Mouse (Mus musculus): ENCODE data around the gene Specc1. TPM values are rescaled to one million over a fixed set of nuclear protein-coding genes. Genes with fewer than 3 reads are reported as not detected.

Specc1 gene
- polyA plus RNA-seq, 2 experiments from 2014 or later, result 2.6 to 3.4 TPM

- ATAC-seq, result no peak
These were observed 94.1 kb downstream of the Specc1 start for GRCm38 (mm10) chr11:62050356-62051330.

DNA sequence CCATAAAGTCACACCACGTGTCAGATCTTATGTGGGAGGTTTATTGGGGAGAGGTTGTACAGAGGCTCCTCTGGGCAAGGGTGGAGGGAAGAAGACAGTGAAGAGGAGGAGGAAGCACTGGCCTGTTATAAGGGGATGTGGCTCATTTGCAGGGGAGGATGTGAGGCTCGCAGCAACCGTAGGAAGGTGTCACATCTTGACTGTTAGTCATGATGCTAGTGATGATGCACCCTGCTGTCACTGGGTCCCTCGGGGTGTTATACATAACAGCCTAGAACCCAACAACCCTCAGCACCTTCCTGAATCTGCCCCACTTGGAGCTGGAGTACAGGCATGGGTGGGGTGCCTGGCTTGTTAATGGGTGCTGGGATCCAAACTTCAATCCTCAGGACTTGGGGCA is 94.9 kb downstream of the Specc1 start:
- no peak for ATAC-seq

GRCm38 (mm10) chr11:62053928-62054327 is 97.4 kb downstream of the Specc1 start:
- no peak for ATAC-seq

DNA sequence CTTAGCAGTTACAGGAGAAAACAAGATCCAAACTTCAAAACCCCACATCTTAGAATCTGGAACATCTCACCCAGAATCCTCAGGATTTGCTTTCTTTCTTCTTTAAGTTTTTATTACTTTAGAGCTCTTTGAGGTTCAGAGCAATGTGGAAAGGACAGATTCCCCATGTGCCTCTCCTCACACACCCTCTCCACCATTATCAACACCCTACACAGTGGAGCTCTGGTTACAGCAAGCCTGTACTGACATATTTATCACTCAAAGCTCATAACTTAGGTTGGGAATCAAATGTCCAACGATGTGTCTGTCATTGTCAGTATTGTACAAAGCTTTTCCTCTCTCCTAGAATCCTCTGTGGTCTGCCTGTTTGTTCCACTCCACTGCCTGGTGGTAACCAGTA is 108.0 kb downstream of the Specc1 start:
- ATAC-seq, result no peak

DNA sequence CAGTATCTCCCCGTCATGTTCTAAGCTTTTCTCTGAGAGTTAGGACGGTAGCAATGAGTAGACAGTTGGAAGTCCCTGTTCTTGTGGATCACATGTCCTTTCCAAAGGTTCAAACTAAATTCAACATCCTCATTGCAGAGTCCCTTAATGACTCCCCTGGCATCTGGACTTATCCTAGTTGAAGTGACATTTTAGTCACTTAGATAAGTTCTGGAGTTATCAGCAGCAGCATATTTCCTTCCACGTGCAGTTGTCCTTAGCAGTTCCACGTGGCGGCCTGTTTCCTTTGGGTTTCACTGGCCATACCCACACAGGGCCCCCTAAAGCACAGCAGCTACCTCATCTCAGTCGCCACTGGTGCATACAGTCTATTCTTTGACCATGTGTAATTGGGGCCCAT is 109.1 kb downstream of the Specc1 start:
- no peak for ATAC-seq

DNA sequence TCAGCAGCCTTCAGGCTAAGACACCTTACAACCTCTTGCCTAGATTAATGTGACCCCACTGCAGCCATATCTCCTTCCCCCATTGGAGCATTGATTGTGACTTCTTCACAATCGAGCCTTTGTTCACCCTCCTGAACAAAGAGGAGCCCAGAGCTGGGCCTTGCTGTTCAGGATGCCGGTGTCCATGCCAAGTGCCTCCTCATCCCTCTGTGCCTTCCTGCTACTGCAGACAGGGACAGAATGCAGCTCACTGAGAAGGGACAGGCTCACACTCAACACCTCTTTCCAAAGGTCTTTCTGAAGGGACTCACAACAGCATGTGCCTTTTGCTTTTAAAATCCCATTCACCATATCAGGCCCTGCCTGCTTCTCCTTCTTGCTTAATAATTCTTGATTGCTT is 113.0 kb downstream of the Specc1 start:
- ATAC-seq, result no peak

- ATAC-seq, result no peak
These were observed 113.6 kb downstream of the Specc1 start for GRCm38 (mm10) chr11:62070206-62070605.

DNA sequence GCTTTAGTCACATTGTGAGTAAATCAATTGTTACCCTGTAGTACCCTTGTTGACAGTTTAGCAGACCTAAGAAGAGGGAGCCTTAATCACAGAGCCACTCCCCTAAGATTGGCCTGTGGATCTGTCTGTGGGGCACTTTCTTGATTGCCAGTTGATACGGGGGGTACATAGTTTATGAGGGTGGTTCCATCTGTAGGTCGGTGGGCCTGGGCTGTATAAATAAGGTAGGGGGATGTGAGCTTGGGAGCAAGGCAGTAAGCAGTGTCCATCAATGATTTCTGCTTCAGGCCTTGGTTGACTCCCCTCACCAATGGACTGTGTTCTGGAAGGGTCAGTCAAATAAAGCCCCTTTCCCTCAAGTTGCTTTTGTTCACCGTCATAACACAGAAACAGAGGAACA is 115.8 kb downstream of the Specc1 start:
- no peak for ATAC-seq

- ATAC-seq, result no peak
These were observed 117.1 kb downstream of the Specc1 start for GRCm38 (mm10) chr11:62073575-62074140.

DNA sequence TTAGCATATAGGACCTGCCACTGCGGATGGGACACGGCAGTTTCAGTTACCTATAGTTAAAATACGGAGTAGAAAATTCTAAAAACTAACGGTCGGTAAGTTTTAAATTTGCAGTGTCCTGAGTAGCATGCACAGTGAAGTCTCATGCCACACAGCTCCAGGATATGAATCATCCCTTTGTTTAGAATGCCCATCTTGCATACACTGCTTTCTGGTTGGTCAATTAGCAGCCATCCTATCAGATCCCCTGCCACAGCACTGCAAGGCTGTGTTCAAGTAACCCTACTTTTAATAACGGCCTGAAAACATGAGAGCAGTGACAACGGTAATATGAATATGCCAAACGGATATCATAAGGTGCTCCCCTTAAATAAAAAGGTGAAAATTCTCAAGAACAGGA is 118.0 kb downstream of the Specc1 start:
- ATAC-seq, result no peak

DNA sequence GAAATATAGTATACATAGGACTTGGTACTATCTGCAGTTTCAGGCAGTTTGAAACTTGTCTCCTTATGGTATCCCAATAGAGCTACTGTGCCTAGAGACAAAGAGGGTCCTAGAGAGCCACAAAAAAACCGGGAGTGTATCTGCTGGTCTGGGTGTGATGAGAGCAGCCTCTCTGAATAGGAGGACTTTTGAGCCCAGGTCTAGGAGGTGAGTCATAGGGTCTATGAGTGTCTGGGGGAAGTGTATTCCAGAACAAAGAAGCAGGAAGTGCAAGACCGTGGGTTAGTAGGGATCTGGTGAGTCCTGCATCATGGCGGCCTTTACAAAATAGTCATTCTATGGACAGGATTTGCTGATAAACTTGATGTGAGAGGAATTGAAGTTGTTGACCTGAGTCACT is 118.5 kb downstream of the Specc1 start:
- ATAC-seq, result no peak

DNA sequence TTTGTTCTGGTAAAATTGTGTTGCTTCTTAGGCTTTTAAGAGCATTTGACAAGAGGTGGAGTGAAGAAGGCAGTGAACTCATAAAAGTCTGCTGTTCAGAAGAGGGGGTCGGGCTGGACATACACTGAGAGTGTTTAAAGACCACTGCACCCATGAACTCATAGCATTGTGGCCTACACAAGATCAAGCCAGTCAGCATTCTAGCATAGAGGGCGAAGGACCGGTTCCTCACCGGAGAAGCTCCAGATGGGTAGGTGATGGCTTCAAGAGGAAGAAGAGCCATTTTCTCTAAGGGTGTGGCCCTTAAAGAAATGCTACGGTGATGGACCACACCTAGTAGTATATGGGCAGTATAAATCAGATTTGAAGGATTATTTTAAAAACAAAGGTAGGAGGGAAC is 119.0 kb downstream of the Specc1 start:
- no peak for ATAC-seq

DNA sequence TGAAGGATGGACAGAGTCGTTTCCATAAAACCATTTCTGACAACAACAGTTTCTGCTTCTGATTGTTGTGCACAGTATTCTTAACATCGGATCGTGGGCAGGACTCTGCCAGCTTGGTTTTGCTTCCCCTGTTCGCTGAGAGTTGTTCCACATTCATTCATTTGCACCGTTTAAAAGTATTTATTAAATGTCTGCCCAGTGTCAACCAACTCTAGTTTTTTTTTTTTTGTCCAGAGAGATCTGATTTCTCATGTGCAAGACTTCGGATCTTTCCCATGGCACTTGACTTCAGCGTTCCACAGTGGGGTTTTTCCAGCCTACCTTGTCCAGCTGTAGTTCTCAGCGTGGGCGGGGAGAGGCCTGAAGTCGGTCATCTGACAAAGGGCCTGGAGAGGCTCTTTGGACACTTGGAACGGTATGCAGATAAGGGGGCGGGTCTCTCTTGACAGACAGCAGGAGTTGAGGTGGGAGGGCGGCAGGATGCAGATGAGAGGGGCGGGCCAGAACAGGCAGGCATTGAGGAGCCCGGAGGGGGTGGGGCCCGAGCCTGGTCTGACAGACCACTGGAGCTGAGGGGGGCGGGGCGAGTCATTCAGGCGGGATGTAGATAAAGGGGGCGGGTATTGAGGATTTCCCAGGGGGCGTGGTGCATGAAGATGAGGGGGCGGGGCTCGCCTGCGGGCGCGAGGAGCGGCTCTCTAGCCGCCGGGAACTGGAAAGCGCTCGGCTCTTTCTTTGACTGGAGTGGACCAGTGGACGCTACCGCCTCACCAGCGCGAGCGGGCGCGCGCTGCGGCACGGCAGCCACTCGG is 120.0 kb downstream of the Specc1 start:
- no peak for ATAC-seq

- ATAC-seq, result no peak
These were observed 120.7 kb downstream of the Specc1 start for GRCm38 (mm10) chr11:62077157-62077865.

DNA sequence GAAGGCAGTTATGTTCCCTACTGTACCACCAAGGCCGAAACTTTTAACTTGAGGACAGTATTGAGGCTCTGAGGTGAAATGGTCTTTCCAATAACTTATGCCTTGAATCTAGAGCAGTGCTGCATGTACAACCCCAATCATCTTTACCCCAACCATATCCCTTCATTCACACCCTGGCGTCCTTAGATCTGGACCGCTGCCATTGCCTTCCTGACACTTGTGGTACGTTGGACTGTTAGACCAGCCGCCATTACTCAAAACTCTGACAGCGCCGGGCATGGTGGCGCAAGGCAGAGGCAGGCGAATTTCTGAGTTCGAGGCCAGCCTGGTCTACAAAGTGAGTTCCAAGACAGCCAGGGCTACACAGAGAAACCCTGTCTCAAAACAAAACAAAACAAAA is 121.8 kb downstream of the Specc1 start:
- no peak for ATAC-seq

GRCm38 (mm10) chr11:62079100-62079857 is 122.7 kb downstream of the Specc1 start:
- no peak for ATAC-seq

GRCm38 (mm10) chr11:62080476-62080875 is 123.9 kb downstream of the Specc1 start:
- no peak for ATAC-seq

- no peak for ATAC-seq
These were observed 130.1 kb downstream of the Specc1 start for GRCm38 (mm10) chr11:62086648-62087047.

- no peak for ATAC-seq
These were observed 130.5 kb downstream of the Specc1 start for GRCm38 (mm10) chr11:62087051-62087450.

GRCm38 (mm10) chr11:62088651-62089050 is 132.1 kb downstream of the Specc1 start:
- ATAC-seq, result no peak

- ATAC-seq, result no peak
These were observed 133.8 kb downstream of the Specc1 start for GRCm38 (mm10) chr11:62090321-62090720.

DNA sequence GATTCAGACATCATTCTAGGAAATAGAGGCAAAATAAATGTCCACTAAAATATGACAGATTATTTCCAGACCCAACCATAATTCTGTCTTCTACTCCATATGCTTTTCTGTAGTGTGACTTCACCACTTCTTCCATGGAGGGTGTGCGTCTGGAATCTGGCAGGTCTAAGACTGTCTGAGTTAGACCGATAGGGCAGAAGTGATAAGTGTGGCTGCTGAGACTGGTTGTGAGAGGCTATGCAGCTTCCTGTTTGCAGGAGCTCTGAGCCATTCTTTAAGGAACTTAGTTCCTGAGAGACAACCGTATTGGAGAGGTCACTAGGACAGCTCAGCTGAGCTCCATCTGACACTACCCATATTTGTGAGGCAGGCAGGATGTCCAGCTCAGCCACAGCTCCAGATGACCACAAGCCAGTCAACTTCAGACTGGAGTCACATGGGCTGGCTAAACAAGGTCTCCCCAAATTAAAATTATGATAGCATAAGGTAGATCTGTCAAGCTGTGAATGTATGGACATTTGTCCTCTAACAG is 146.9 kb downstream of the Specc1 start:
- ATAC-seq, result no peak
